Mouse (Mus musculus) adrenal gland, adult (tissue): Measurements from ENCODE around the gene Akr1b8.
A peak's percentile ranks its signal among the peaks of the same experiment; 100 is the strongest.
"Not testable (repeated sequence)": the region's sequence is repeated elsewhere in the genome, so short reads cannot be mapped to it uniquely, and the experiment has no call there.

ENCODE experiments used
- DNase-seq, 2 experiments: peaks; one replicate each; pipeline ENCODE4 v3.0.0; 2022 to 2023; ENCODE audit warnings: low spot score in 1 of 2; ENCODE audit not compliant: inconsistent age in 2 of 2

Akr1b8 gene

DNA sequence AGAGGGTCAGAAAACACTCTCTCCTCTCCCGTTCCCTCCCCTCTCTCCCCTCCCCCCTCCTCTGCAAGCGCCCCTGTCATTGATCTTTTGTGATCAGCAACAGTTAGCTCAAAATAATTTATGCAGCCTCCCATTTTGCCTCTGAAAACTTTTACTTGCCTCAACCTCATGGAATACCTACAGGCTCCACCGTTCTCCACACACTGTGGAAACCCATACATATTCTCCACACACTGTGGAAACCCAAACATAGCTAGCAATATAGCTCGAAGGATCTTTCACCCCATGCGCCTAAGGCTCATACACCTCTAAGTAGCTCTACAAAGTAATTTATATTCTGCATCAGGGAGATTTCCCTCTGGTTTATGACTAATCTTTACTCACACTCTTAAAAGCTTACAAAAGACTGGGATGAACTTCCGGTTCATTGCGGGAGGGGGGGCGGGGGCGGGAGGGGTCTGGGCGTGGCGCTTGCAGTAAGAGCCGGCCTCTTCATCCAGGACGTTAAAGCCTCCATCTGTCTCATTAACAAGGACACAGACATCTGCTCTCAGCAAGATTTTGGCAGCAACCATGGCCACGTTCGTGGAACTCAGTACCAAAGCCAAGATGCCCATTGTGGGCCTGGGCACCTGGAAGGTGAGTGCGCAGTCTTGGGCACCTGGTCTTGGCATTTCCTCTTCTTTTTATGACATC is at the start of gene Akr1b8:
Gene Akr1b8, plus strand, starts transcription at position 462 of the 696 bp plus-strand sequence.
- peak; percentile 62 to 86 for DNase-seq

DNA sequence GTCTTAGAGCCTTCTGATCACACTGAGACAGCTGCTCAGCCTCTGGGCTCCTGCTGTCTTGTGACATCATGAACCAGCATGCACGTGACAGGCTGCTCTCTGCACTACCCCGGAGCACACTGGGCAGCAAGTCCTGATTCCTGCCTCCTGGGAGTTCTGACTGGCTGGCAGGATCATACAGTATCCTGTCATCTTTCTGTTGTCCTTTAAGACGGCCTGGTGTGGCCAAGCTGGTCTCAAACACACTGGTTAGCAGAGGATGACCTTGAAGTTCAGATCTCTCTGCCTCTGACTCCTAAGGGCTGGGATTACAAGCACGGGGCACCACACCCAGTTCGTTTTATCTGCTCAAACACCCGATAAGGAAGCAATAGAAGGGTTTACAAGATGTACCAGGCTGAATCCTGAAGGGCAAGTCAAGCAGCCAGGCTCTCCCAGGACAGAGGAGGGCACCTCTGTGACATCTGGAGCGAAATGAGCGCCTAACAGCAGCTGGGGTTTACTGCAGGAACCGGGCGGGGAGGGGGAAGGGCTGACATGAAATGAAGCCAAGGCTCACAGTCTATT is 49.2 kb upstream of the Akr1b8 start:
- peak; percentile 68 to 86 for DNase-seq

DNA sequence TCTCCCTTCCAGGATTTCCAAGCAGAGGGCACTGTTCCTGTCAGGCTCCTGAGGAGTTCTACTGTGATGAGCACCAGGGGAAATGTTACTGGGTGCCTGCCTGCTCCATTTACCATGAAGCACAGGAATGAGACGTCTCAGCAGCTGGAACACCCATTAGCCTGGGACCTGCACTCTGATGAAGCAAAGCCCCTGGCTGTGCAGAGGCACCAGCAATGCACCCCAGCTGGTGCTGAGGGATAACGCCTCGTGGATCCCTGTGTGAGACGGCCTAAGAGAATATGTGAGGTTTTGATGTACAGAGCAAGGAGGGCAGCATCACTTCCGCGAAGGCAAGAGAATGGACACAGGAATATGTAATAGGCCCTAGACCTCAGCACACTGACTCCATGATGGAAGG is 47.1 kb upstream of the Akr1b8 start:
- no peak for DNase-seq

DNA sequence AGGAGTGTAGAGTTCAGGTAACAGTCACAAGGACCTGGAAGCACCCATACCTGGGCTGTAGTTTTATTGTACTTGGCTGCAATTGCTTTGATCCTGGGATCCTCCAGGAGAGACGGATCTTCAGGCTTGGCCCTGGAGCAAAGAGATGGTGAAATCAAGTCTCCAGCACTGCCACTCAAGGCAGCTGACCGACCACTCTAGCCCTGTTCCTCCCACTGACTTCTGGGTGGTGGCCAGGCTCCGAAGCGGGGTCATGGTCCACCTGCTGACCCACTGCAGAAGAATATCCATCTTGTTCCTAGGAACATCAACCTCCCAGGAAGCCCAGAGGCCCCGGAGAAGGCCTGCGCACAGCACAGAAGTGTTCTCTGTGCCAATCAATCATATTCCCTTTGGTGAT is 44.4 kb upstream of the Akr1b8 start:
- no peak for DNase-seq

DNA sequence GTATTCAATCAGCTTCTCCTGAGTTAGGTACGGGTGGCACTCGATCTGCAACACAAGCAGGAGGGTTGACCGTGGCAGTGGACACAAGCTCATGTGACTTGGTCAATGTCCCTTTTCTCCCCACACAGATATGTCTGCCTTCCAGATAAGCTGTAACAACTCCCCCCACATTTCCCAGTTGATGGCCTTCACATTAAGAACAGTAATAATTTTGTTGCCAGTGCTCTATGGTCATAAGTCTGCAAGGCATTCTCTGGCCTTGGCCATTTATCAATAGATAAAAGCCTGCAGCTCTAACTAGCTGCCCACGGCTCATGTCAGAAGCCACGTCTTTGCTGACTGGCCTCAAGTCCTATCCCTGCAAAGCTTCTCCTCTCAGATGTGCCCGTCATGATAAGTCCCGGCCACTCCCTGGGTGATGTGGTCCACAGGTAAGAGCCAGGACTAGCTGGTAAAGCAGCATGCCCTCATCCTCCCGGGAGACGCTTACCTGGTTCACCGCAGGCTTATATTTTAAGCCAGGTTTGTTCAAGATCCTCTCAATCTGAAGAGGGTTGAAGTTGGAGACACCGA is 43.8 kb upstream of the Akr1b8 start:
- peak; percentile 73 to 82 for DNase-seq

DNA sequence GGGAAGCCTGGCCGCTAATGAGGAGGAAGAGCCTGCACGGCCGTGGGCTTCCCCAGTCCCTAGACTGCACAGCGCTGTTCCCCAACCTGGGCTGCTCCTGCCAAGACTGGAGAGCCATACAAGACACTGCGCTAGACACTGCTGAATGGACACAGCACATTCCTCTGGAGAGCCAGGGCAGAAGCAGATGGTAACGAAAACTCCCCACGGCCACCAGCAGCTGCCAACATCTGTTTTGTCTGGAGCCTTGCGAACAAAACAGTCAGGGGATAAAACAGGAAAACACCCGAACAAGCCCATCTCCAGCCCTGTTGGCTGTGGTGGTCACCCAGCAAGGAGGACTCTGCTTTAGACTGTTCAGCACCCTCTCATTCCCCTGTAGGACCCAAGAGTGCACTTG is 40.5 kb upstream of the Akr1b8 start:
- DNase-seq, result no peak

DNA sequence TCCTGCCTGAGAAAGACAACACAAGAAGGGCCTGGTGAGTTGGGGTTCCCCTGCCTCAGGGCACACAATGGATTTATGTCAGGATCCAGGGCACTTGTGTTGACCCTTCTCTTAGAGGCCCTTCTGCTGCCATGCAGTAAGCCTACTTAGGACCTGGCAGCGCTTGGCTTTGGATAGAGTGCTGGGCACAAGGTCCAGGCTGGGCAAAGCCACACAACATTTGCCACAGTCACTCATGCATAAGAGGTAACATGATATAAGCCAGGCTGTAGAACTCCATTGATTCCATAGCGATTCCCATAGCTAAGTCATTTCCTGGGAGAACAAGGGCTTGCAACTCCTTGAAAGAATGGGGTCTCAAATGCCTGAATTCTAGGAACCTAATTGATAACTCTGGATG is 40.0 kb upstream of the Akr1b8 start:
- no peak for DNase-seq

DNA sequence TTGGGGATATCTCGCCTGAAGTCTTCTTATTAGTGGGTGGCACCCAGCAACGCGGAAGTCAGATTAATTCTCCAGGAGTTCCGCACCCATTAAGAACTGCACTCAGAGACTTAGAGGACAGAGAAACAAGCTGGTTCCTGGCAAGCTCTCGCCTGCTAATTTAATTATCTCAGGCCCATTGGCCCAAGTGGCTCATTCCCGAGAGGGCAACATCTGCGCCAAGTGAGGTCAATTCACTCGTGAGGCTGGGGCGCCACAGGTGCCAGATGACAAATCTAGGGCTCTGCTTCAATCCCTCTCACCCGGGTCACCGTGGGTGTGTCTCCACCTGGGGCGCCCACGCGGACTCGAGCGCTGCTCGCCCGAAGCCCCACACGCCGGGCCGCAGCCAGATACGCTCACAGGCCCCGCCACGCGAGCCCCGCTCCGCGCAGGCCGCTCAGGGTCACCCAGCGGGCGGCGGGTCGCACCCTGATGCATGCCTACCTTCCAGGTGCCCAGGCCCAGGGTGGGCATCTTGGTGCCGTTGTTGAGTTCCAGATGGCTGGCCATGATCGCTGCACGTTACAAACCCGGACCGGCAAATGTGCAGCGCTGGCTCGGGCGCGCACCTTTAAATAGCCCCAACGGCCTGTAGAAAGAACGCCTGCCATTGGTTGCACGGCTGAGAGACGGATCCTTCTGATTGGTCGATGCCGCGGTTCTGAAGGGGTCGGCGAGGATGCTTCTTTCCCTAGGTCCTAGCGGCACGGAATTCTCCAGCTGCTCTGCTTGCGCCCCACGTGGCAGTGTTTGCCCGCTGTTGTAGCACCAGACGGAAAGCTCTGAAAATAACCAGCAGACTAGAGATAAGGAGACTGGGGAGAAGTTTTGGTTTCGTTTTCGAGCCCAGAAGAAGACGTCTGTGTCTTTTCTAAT is 36.8 kb upstream of the Akr1b8 start, which contains the start of gene Akr1b3:
Gene Akr1b3, minus strand, starts transcription at position 625 of the 918 bp plus-strand sequence.
- peak; percentile 95 to 96 for DNase-seq

DNA sequence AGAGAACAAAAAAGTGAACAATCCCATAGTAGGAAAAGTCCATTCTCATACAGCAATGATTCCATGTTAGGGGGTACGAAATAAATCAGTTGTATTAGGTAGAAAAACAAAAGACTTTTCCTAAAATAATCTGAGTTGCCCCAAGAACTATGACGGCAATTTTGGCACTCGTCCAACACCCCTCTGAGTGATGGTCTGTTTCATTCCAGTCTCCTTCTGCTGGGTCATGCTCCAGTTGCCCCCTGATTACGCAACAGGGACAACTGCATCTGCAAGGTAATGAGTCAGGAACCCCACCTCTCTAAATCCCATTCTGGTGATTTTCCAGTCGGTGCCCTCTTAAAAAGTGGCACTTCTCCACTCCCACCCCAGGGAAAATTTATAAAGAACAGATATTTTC is 35.7 kb upstream of the Akr1b8 start:
- DNase-seq, result peak; percentile 71 to 89

DNA sequence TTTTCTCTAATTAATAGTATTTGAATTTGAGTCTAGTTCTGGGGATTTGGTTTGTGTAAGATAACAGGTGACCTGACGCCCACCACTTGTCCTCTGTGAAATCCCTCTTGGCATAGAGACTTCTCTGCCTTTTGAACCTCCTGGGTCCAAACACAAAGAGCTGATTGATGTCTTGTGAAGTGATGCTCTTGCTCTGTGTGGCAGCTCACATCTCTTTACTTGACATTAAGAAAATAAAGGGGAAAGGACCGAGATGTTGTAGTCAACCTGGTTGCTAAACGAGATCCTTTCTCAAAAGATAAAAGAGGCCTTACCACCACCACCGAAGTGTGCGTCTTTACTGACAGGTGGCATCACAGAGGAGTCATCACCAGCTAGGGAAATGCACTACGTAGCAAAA is 35.3 kb upstream of the Akr1b8 start:
- peak in 1 of 2 experiments; percentile 35 for DNase-seq

DNA sequence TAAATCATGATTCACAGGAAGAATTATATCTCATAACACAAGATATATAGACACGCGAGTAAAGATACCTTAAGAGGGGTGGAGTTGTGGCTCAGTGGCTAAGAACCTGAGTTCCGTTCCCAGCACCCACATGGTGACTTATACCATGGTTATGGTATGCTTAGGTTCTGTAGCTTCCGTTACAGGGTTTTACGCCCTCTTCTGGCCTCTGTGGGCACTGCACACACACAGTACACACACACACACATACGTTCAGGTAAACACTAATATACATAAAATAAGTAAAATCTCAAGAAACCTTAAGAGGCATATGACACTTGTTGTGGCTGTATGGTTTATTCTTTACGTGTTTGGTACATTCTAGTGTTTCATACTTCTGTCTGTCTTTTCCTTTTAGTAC is 31.8 kb upstream of the Akr1b8 start:
- no peak for DNase-seq

DNA sequence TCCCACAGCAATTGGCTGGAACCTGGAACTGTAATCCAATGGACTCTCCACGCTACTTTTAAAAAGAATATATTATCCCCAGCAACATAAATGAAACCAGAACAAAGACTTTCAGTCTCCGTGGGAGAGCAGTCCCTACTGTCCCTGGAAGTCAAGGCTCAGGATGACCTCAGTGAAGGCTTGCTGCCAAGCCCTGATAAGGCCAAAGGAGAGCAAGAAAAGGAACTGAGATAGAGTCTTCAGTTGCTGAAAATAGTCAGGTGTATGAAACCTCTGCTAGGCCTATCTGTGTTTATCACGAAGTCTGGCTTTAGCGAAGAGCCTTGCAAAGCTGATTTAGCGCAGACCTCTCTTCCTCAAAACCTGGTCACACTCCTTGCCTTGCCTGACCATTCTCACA is 22.5 kb upstream of the Akr1b8 start:
- peak; percentile 83 to 89 for DNase-seq

DNA sequence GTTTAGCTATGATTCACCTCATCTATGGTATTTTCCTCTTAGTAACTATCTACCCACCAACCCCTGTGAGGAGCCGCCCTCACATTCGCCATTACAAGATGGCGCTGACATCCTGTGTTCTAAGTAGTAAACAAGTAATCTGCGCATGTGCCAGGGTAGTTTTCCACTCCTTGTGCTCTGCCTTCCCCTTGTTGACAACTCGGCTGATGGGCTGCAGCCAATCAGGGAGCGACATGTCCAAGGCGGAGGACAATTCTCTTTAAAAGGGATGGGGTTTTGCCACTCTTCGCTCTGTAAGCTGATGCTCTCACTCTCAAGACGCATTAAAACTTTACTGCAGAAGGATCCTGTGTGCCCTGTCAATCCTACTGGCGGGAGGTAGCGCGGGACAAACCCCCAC is 22.1 kb upstream of the Akr1b8 start:
- DNase-seq, result not testable (repeated sequence)

DNA sequence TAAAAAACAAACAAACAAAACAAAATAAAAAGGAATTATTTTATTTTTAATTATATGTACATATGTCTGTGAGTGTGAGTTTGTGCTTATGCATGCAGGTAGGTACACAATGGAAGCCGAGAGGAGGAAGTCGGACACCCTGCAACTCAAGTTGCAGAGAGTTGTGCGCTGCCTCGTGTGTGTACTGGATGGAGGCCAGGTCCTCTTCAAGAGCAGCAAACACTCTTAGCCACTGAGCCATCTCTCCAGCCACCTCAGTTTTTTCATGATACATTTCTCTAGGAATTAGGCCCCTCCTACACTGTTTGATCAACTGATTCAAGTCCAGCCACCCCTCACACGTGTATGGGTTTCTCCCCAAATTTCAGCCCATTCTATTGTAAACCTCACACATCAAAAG is 19.2 kb upstream of the Akr1b8 start:
- DNase-seq, result no peak

DNA sequence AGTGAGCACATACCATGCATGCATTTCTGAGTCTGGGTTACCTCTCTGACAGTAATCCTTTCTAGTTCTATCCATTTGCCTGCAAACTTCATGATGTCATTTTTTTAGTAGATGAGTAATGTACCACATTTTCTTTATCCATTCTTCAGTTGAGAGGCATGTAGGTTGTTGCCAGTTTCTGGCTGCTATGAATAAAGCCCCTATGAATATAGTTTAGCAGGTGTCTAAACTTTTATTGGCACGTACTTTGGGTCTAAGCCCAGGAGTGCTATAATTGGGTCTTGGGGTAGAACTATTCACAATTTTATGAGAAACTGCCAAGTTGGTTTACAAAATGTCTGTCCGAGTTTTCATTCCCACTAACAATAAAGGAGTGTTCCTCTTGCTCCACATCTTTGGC is 16.1 kb upstream of the Akr1b8 start:
- DNase-seq, result no peak

DNA sequence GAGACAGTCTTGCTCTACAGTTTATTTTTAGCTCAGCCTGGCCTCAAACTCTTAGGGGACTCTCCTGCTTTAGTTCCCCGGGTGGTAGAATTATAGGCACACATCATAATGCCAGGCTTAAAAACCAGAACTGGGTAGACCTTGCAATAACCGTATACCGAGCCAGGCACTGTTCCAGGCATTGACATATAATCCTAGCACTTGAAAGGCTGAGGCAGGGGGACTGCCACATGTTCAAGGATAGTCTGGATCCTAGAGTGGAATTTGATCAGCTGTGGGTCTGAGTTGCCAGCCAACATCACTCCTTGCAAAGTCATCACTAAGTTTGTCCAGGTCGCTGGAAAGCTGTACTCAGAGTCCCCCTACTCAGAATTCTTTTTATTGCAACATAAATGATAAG is 11.9 kb upstream of the Akr1b8 start:
- no peak for DNase-seq

DNA sequence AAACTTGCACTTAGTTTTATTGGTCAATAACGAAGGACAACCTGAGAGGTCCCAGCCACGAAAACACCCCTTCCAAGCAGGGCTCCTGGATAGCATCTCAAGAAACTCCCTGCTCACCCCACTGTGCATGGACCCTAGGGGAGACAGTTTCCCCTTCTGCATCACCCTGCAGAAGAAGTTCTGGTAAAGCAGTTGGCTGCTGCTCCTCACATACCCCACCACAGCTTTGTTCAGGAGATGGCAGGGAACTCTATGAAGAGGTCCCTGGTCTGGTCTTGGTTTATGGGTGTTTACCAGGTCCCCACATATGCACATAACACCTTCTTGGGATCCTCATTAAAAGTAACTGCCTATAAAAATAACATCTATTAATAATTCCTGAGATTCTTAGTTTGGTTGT is 11.4 kb upstream of the Akr1b8 start:
- no peak for DNase-seq

DNA sequence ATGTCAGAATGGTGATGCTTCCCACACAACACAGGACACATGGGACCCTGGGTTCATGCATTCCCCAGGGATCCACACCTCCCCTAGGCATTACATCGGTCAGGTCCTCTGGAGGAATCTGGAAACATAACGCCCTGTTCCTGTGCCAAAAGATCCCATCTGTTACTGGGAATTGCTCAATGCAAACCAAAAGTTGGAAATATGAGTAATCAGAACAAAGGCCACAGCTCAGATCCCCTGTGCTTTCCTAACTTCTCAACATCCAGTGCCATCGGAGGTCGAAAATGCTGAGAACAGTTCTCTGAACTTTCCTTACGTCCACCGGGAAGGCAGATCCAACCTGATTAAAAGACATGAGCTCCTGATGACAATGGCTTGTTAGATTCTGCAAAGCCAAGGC is 10.5 kb upstream of the Akr1b8 start:
- peak; percentile 23 to 76 for DNase-seq

DNA sequence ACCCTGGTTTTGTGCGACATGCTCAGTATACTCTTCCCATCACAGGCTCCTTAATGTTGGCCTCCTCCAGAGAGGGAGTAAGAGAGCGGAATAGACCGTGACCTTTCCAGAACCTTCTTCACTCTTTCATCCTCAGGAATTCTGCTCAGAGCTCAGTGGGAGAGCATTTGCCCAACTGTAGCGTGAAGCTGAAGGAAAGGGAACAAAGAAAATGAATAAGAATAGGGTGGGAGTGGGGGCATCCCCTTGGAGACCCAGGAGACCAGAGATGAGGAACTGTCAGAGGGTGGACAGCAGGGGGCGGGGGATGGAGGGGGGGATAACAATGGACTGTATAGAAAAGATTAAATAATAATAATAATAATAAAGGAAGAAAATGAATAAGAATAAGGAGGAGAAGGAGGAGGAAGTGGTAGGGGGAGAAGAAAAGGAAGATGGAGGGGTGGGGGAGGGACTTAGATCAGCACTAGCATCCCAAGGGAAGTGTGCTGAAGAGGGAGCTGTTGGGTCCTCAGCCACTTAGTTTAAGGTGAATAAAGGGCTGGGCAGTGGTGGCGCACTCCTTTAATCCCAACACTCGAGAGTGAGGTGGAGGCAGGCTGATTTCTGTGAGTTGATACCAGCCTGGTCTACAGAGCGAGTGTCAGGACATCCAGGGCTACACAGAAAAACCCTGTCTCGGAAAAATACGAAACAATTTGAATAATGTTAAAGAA is 9.6 kb upstream of the Akr1b8 start:
- no peak for DNase-seq

DNA sequence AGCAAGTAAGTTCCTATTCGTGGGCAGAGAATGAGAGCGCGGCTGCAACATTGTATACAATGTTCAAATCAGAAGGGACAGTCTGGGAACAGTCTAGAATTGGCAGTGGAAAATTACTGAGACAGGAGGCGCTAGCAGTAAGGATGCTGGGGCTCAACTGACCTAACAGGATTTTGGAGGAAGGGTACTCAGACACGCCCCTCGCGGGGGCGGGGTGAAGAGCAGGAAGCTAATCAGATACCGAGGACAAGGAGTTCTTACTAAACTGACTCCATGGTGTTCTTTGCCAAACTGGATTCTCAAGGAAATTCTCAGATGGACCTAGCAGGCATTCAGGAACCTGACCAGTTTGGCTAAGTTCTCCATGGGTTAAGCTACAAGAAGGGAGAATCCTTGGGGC is 9.0 kb upstream of the Akr1b8 start:
- peak; percentile 23 to 50 for DNase-seq
